Mouse (Mus musculus) intestine, embryonic 16.5 days (tissue): ENCODE data around the gene Kif5a. TPM values are rescaled to one million over a fixed set of nuclear protein-coding genes. Genes with fewer than 3 reads are reported as not detected.
A peak's percentile ranks its signal among the peaks of the same experiment; 100 is the strongest.

Source experiments
- ATAC-seq: fragments of 200-750 bp; cut with Nextera tagmentation; 2 replicates; pipeline ENCODE4 v1.8.0; 2017; ENCODE audit warnings: moderate TSS enrichment, moderate library complexity
- H3K27ac ChIP-seq: fragments of 300-500 bp; sonication (generic); 2 replicates; pipeline ENCODE4 v1.5.1; 2014; ENCODE audit warnings: mild to moderate bottlenecking, low read length
- H3K27me3 ChIP-seq: fragments of 300-500 bp; sonication (generic); replicated peaks from 2 replicates; pipeline ENCODE4 v1.6.1; 2014; ENCODE audit warnings: low read length, control low read depth, mixed read lengths; ENCODE audit not compliant: control insufficient read depth, insufficient read depth
- H3K36me3 ChIP-seq: fragments of 300-500 bp; sonication (generic); 2 replicates; pipeline ENCODE4 v1.6.1; 2014; ENCODE audit warnings: low read length, control low read depth; ENCODE audit not compliant: control insufficient read depth, insufficient read depth
- H3K4me1 ChIP-seq: fragments of 300-500 bp; sonication (generic); 2 replicates; pipeline ENCODE4 v1.6.1; 2014; ENCODE audit warnings: low read length, control low read depth, mixed read lengths; ENCODE audit not compliant: control insufficient read depth, insufficient read depth
- H3K4me2 ChIP-seq: fragments of 300-500 bp; sonication (generic); 2 replicates; pipeline ENCODE4 v1.6.1; 2014; ENCODE audit warnings: low read depth, low read length, control low read depth
- H3K4me3 ChIP-seq: fragments of 300-500 bp; sonication (generic); 2 replicates; pipeline ENCODE4 v1.5.1; 2014; ENCODE audit warnings: mild to moderate bottlenecking, low read length
- H3K9ac ChIP-seq: fragments of 300-500 bp; sonication (generic); 2 replicates; pipeline ENCODE4 v1.6.1; 2014; ENCODE audit warnings: low read depth, low read length
- H3K9me3 ChIP-seq: fragments of 300-500 bp; sonication (generic); 2 replicates; pipeline ENCODE4 v1.6.1; 2016; ENCODE audit warnings: low read length, control low read depth; ENCODE audit not compliant: control insufficient read depth
- WGBS: fragments of 180-500 bp; shearing (Covaris S2); extraction: QIAGEN DNeasy Blood & Tissue Kit; methylation state at CpG from one replicate; pipeline ENCODE4 v1.1.7; 2014; 5-methylcytosine and 5-hydroxymethylcytosine counted together
- polyA plus RNA-seq: library from polyadenylated mRNA; unstranded; fragments of >200 nt; fragmentation: Nextera tagmentation; extraction: Ambion mirVana; gene quantifications from 2 replicates; pipeline ENCODE4 v1.2.1, GENCODE M21; 2015

The Kif5a gene
- polyA plus RNA-seq, 1 experiment from 2014 or later = 5.2 TPM

- no peaks in the 10 kb centered on the region for H3K9me3 ChIP-seq
- ATAC-seq = no peak
- no peak overlapping the region for H3K27ac ChIP-seq
- no peaks in the 10 kb centered on the region for H3K27me3 ChIP-seq
- no peak overlapping the region for H3K4me3 ChIP-seq
- no peaks in the 10 kb centered on the region for H3K36me3 ChIP-seq
- peaks cover 13% of the 10 kb centered on the region; the same call in 1 of the 2 replicates for H3K4me1 ChIP-seq
- H3K9ac ChIP-seq = no peak overlapping the region
- WGBS = 78% methylated on average over 13 of the region's 13 CpGs
- no peak overlapping the region for H3K4me2 ChIP-seq
Measured at GRCm38 (mm10) chr10:127213704-127214421, 49.3 kb downstream of the Kif5a start.

DNA sequence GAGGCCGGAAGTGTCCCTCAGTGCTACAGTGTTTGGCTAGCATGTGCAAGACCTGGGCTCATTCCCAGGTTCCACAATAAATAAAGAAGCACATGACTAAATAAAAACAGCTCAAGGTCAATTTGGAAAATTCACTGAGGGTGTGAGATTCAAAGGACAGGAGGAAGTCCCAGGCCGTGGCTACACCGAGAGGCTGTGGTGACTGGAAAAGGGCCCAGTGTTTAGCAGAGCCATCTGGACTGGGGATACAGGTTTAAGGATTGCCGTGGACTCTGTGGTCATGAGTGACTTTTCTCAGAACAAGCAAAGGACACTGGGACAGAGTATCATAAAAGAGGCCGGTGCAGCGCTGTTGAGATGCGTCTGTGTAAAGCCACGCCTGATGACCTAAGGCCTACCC is 49.9 kb downstream of the Kif5a start:
- Histone ChIP-seq H3K27me3 (no peaks in the 10 kb centered on the region), H3K4me3 (no peak overlapping the region), H3K27ac (no peak overlapping the region), H3K4me1 (peaks cover 13% of the 10 kb centered on the region; the same call in 1 of the 2 replicates), H3K9me3 (no peaks in the 10 kb centered on the region), H3K4me2 (no peak overlapping the region), H3K9ac (no peak overlapping the region), H3K36me3 (no peaks in the 10 kb centered on the region)
- 82% methylated on average over 8 of the region's 8 CpGs for WGBS
- ATAC-seq = no peak

DNA sequence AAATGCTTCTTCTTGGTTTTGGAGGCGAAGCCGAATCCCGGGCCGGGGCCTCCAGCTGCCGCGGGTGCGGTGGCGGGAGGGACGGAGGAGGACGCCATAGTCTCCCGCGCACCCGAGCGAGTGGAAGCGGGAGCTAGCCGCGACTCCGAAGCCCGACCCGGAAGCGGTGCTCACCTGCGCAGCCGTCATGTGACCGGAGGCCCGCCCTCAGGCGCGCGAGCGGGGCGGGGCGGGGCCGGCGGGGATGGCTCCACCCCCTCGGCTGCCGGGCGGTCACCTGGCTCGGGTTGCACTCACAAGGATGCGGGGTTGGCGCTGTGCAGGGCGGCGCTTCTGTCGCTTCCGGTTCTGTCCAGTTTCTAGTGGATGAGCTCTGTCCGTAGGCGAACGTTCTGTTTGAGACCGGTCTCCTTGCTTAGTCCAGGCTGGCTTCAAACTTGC is 51.7 kb downstream of the Kif5a start, which contains the start of gene Pip4k2c:
Gene Pip4k2c (minus strand): TSS at position 172 of the 441 bp plus-strand sequence.
- ATAC-seq = peak; percentile 98
- no peaks in the 10 kb centered on the region for H3K9me3 ChIP-seq
- peak within 1 kb of the TSS; percentile 76 for H3K27ac ChIP-seq
- peak within 1 kb of the TSS; percentile 84 for H3K4me2 ChIP-seq
- peak within 1 kb of the TSS; percentile 88 for H3K4me3 ChIP-seq
- peak within 1 kb of the TSS; percentile 87 for H3K9ac ChIP-seq
- H3K36me3 ChIP-seq = peaks cover 6% of the 10 kb centered on the region; the same call in 1 of the 2 replicates
- H3K4me1 ChIP-seq = peaks cover 13% of the 10 kb centered on the region; the same call in 1 of the 2 replicates
- H3K27me3 ChIP-seq = no peaks in the 10 kb centered on the region
- 0% methylated on average over 47 of the region's 47 CpGs for WGBS

DNA sequence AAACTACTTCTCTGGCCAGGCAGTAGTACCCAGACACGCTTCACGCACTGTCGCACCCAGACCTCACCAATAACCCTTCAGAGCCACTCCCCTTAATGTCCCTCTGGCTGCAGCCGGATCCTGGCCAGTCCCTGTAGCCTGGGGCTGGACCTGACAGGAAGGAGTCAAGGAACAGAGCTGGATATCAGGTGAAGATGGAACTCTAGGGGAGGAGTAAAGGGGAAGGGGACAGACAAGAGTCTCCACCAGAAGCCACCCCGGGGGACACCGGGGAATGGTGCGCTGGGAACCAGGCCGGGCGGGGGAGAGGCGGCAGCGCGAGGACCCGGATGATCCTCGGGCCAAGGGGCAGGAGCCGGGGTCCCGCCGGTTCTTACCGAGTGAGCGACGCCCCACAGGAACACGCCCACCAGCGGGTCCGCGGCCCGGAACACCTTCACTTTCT is 52.2 kb downstream of the Kif5a start:
- Histone ChIP-seq H3K27ac (peak overlapping the region; percentile 76), H3K4me2 (peak overlapping the region; percentile 84), H3K4me1 (peaks cover 13% of the 10 kb centered on the region; the same call in 1 of the 2 replicates), H3K36me3 (peaks cover 6% of the 10 kb centered on the region; the same call in 1 of the 2 replicates), H3K27me3 (no peaks in the 10 kb centered on the region), H3K9ac (peak overlapping the region; percentile 87), H3K4me3 (peak overlapping the region; percentile 88), H3K9me3 (no peaks in the 10 kb centered on the region)
- under 1% methylated on average over 25 of the region's 25 CpGs for WGBS
- ATAC-seq = peak; percentile 70

DNA sequence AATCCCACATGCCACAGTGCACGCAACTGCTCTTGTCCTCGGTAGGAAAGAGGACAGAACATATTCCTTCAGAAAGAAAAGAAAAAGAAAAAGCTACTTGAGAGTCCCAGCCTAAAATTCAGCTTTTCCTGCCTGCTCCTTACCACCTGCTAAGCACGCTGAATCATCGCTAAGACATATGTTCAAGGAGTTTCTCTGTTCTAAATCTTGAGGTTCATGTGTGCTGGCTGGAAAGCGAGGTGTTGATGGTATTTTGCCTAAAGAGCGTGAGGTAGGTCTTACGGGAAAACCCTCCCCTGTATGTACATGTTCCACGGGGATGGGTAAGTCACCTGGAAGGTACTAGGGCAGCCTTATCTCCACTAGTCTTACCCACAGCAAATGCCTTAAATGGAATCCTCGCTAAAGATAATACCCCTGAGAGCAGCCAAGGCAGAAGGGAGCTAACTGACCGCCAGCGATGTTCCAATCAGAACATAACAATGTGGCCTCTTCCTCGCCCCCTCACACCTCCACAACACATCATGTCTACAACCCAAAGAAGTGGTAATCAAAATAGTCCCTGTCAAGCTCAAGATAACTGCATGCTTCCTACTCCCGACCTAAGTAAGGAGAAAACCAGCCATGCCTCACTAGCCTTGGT is 53.1 kb downstream of the Kif5a start:
- peak overlapping the region; percentile 87 for H3K9ac ChIP-seq
- no peak overlapping the region for H3K27ac ChIP-seq
- H3K9me3 ChIP-seq = no peaks in the 10 kb centered on the region
- H3K4me1 ChIP-seq = peaks cover 13% of the 10 kb centered on the region; the same call in 1 of the 2 replicates
- 83% methylated on average over 13 of the region's 13 CpGs for WGBS
- no peaks in the 10 kb centered on the region for H3K27me3 ChIP-seq
- ATAC-seq = no peak
- peak overlapping the region; percentile 84 for H3K4me2 ChIP-seq
- peak overlapping the region; percentile 88 for H3K4me3 ChIP-seq
- H3K36me3 ChIP-seq = peaks cover 10% of the 10 kb centered on the region; the same call in 1 of the 2 replicates

GRCm38 (mm10) chr10:127208921-127209320 is 54.2 kb downstream of the Kif5a start:
- H3K9me3 ChIP-seq = no peaks in the 10 kb centered on the region
- H3K4me3 ChIP-seq = no peak overlapping the region
- H3K4me2 ChIP-seq = no peak overlapping the region
- no peak overlapping the region for H3K9ac ChIP-seq
- no peak overlapping the region for H3K27ac ChIP-seq
- peaks cover 9% of the 10 kb centered on the region; the same call in 1 of the 2 replicates for H3K4me1 ChIP-seq
- ATAC-seq = no peak
- H3K36me3 ChIP-seq = peaks cover 10% of the 10 kb centered on the region; the same call in 1 of the 2 replicates
- H3K27me3 ChIP-seq = no peaks in the 10 kb centered on the region
- WGBS = 84% methylated on average over 4 of the region's 4 CpGs

DNA sequence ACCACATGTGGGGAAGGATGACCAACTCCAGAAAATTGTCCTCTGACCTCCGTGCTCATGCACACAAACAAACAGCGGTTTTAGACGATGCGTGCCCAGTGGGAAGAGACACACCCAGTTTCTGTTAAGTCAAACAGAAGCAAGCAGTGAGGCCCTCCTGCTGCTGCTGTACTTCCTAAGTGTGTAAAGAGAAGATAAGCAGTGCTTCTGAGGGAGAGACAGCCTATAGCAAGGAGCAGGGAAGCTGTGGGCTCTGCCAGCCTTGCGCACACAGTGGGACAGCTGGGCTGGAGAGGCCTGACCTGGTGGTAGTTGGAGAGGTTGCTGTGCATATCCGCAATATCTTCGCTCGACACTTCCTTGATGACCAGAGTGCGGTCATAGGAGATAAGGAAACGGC is 57.8 kb downstream of the Kif5a start:
- H3K4me1 ChIP-seq = peaks cover 3% of the 10 kb centered on the region; the same call in 1 of the 2 replicates
- no peak overlapping the region for H3K4me3 ChIP-seq
- no peaks in the 10 kb centered on the region for H3K27me3 ChIP-seq
- no peaks in the 10 kb centered on the region for H3K9me3 ChIP-seq
- 71% methylated on average over 10 of the region's 10 CpGs for WGBS
- H3K36me3 ChIP-seq = peaks cover 14% of the 10 kb centered on the region; the same call in 1 of the 2 replicates
- H3K9ac ChIP-seq = no peak overlapping the region; the same call in 1 of the 2 replicates
- peak; percentile 85 for ATAC-seq
- H3K27ac ChIP-seq = no peak overlapping the region
- H3K4me2 ChIP-seq = no peak overlapping the region

DNA sequence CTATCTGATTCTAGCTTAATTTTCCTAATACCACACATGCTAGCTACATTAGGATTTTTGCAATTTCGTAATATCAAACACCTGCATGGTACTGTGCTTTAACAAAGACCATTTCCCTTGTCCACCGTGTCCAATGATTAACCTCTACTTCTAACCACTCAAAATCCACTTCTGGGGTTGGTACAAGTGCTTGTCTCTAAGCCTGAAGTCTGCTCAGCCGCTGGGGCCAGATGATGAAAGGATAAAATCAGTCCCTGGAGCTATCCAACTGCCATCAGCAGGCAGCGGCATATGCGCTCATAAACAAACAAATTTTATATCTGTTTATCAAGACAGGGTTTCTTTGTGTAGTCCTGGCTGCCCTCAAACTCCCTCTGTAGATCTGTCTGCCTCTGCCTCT is 58.6 kb downstream of the Kif5a start:
- Histone ChIP-seq H3K27me3 (no peaks in the 10 kb centered on the region), H3K36me3 (peaks cover 14% of the 10 kb centered on the region; the same call in 1 of the 2 replicates)
- no peak for ATAC-seq

DNA sequence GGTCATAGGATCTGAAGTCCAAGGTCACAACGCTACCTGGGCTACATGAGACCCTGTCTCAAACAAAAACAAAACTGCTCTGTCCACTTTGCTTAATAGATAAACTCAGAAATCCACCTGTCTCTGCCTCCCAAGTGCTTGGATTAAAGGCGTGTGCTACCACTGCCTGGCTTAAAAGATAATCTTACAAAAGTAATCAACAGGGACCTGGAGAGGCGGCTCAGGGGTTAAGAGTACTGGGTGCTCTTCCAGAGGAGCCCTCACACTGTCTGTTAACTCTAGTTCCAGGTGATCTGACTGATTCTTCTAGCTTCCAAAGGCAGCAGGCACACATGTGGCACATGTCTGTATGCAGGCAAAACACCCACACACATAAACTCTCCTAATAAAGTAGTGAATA is 60.0 kb downstream of the Kif5a start:
- Histone ChIP-seq H3K27ac (no peak overlapping the region), H3K9ac (no peak overlapping the region), H3K4me2 (no peak overlapping the region), H3K9me3 (no peaks in the 10 kb centered on the region), H3K36me3 (peaks cover 18% of the 10 kb centered on the region; the same call in 1 of the 2 replicates), H3K4me3 (no peak overlapping the region), H3K27me3 (no peaks in the 10 kb centered on the region), H3K4me1 (no peaks in the 10 kb centered on the region)
- 85% methylated on average over 3 of the region's 3 CpGs for WGBS
- ATAC-seq = peak; percentile 65

More for the DNA sequence above, 58.6 kb downstream of the Kif5a start:
- no peak overlapping the region for H3K4me3 ChIP-seq
- no peak overlapping the region for H3K27ac ChIP-seq
- 90% methylated on average over 5 of the region's 5 CpGs for WGBS
- no peak overlapping the region for H3K9ac ChIP-seq
- H3K9me3 ChIP-seq = no peaks in the 10 kb centered on the region
- no peak overlapping the region for H3K4me2 ChIP-seq
- no peaks in the 10 kb centered on the region for H3K4me1 ChIP-seq
